Mouse (Mus musculus) embryonic fibroblast, embryonic 13.5 days (primary cell): ENCODE measurements around the gene Frmd4b.

Source experiments
- CTCF ChIP-seq: IDR thresholded peaks from 2 replicates; pipeline ENCODE4 v1.5.1; 2011; ENCODE audit warnings: mild to moderate bottlenecking, control low read depth, low read length, moderate library complexity, borderline replicate concordance; ENCODE audit not compliant: insufficient read depth
- POLR2A ChIP-seq: IDR thresholded peaks from 2 replicates; pipeline ENCODE4 v1.6.1; 2011; ENCODE audit warnings: low read depth, mild to moderate bottlenecking, control low read depth, low read length, moderate library complexity

DNA sequence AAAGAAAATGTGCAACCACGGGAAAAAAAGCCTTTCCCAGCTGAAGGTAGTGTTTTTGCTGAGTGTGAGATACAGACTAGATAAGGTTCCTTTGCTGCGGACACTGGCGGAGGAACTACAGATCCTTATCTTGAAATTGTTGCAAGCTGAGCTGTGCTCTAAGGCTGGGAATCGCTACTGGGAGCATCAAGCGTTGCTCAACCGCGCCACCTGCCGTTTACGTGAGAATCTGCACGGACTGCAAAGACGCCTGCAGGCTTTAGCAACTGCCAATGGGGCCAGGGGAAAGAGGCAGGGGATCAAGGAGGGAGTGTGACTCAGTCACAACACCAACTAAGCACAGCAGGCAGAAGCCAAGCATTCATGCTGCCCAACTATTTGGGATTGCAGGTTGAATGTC is 94.2 kb downstream of the Frmd4b start:
- TF ChIP-seq CTCF (peak; percentile 94), POLR2A (no peak)
